Mouse (Mus musculus) bone marrow, adult 2 months (tissue): ENCODE results near the gene Dok5.

Experiments
- CTCF ChIP-seq: fragments of 200-500 bp; IDR thresholded peaks from 2 replicates; pipeline ENCODE4 v1.5.1; 2011; ENCODE audit warnings: low read length, control low read depth; ENCODE audit not compliant: control insufficient read depth, insufficient read depth
- POLR2A ChIP-seq: fragments of 200-500 bp; IDR thresholded peaks from 2 replicates; pipeline ENCODE4 v1.6.1; 2011; ENCODE audit warnings: low read depth, mild to moderate bottlenecking, control low read depth, low read length, borderline replicate concordance; ENCODE audit not compliant: control insufficient read depth

DNA sequence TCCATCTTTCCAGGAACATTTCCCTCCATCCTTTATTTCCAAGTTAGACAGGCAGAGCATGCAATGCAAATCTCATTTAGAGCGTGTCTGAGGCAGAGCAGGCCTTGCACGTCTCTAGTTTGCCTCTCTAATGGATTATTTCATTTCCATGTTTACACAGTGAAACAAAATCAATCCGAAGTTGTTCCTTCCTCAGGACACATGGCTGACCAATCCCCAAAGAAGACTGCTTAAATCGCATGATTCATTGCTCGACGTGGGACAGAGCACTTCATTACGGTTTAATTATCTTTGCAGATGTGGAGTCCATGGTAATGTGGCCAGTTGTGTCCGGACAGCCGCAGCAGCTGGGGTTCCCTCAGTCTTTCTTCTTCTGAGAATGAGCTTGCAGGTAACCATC is 194.6 kb downstream of the Dok5 start:
- no peak for TF ChIP-seq CTCF
- no peak for TF ChIP-seq POLR2A
